Mouse (Mus musculus): Measurements from ENCODE around the gene Ccdc18.
"Not testable (repeated sequence)": the region's sequence is repeated elsewhere in the genome, so short reads cannot be mapped to it uniquely, and the experiment has no call there.

Ccdc18 gene

GRCm38 (mm10) chr5:108132441-108133243, at the start of gene Ccdc18, which contains the start of gene Tmed5:
TSS of gene Ccdc18 (plus strand) at chr5:108132875.
TSS of gene Tmed5 (minus strand) at chr5:108132620.
- peak; percentile 98 for DNase-seq (ENCODE audit: low read depth)

GRCm38 (mm10) chr5:108085440-108085839, 47.2 kb upstream of the Ccdc18 start:
- no peak for DNase-seq (ENCODE audit: low read depth)

- DNase-seq (ENCODE audit: low read depth): not testable (repeated sequence)
These were observed 39.9 kb upstream of the Ccdc18 start for GRCm38 (mm10) chr5:108092731-108093130.

GRCm38 (mm10) chr5:108097676-108098075, 35.0 kb upstream of the Ccdc18 start:
- no peak for DNase-seq (ENCODE audit: low read depth)

GRCm38 (mm10) chr5:108100196-108100595, 32.5 kb upstream of the Ccdc18 start:
- no peak for DNase-seq (ENCODE audit: low read depth)

- no peak for DNase-seq (ENCODE audit: low read depth)
These were observed 28.4 kb upstream of the Ccdc18 start for GRCm38 (mm10) chr5:108104306-108104705.

- DNase-seq (ENCODE audit: low read depth): no peak
These were observed 23.3 kb upstream of the Ccdc18 start for GRCm38 (mm10) chr5:108109346-108109745.

- DNase-seq (ENCODE audit: low read depth): no peak
These were observed 15.0 kb upstream of the Ccdc18 start for GRCm38 (mm10) chr5:108117693-108118092.

GRCm38 (mm10) chr5:108120221-108120900, 12.3 kb upstream of the Ccdc18 start:
- DNase-seq (ENCODE audit: low read depth): no peak

- DNase-seq (ENCODE audit: low read depth): peak; percentile 71
These were observed 730 bp upstream of the Ccdc18 start for GRCm38 (mm10) chr5:108131849-108132440.

GRCm38 (mm10) chr5:108152592-108152991, 19.9 kb downstream of the Ccdc18 start:
- DNase-seq (ENCODE audit: low read depth): no peak

GRCm38 (mm10) chr5:108160796-108161195, 28.1 kb downstream of the Ccdc18 start:
- no peak for DNase-seq (ENCODE audit: low read depth)

- DNase-seq (ENCODE audit: low read depth): peak; percentile 20
These were observed 31.0 kb downstream of the Ccdc18 start for GRCm38 (mm10) chr5:108163695-108164094.

- DNase-seq (ENCODE audit: low read depth): no peak
These were observed 51.4 kb downstream of the Ccdc18 start for GRCm38 (mm10) chr5:108184050-108184449.

- no peak for DNase-seq (ENCODE audit: low read depth)
These were observed 56.3 kb downstream of the Ccdc18 start for GRCm38 (mm10) chr5:108188967-108189366.

- peak; percentile 4 for DNase-seq (ENCODE audit: low read depth)
These were observed 73.3 kb downstream of the Ccdc18 start for GRCm38 (mm10) chr5:108206008-108206407.

- no peak for DNase-seq (ENCODE audit: low read depth)
These were observed 78.8 kb downstream of the Ccdc18 start for GRCm38 (mm10) chr5:108211512-108211911.

- DNase-seq (ENCODE audit: low read depth): no peak
These were observed 82.3 kb downstream of the Ccdc18 start for GRCm38 (mm10) chr5:108214928-108215327.

GRCm38 (mm10) chr5:108224077-108224476, 91.4 kb downstream of the Ccdc18 start:
- DNase-seq (ENCODE audit: low read depth): no peak

GRCm38 (mm10) chr5:108226159-108226558, 93.5 kb downstream of the Ccdc18 start:
- no peak for DNase-seq (ENCODE audit: low read depth)

GRCm38 (mm10) chr5:108246314-108246765, 113.7 kb downstream of the Ccdc18 start:
- no peak for DNase-seq (ENCODE audit: low read depth)

GRCm38 (mm10) chr5:108250033-108250432, 117.4 kb downstream of the Ccdc18 start:
- DNase-seq (ENCODE audit: low read depth): no peak

GRCm38 (mm10) chr5:108255259-108255658, 122.6 kb downstream of the Ccdc18 start:
- no peak for DNase-seq (ENCODE audit: low read depth)
